Mouse (Mus musculus) cerebellum, postnatal 4 days (tissue): ENCODE measurements around the gene Plxna2.

Experiments
- DNase-seq, 2 experiments: peaks; one replicate each; pipeline ENCODE4 v3.0.0; 2022; ENCODE audit warnings: low spot score in 2 of 2, mixed read lengths in 1 of 2

The Plxna2 gene

GRCm38 (mm10) chr1:194764951-194765350 is 146.9 kb downstream of the Plxna2 start:
- DNase-seq: no peak

GRCm38 (mm10) chr1:194768799-194769198 is 150.8 kb downstream of the Plxna2 start:
- no peak for DNase-seq

GRCm38 (mm10) chr1:194772053-194772452 is 154.0 kb downstream of the Plxna2 start:
- no peak for DNase-seq

- no peak for DNase-seq
These were observed 155.9 kb downstream of the Plxna2 start for GRCm38 (mm10) chr1:194773899-194774298.

- no peak for DNase-seq
These were observed 156.3 kb downstream of the Plxna2 start for GRCm38 (mm10) chr1:194774350-194774749.

- DNase-seq: no peak
These were observed 156.7 kb downstream of the Plxna2 start for GRCm38 (mm10) chr1:194774754-194775153.

- no peak for DNase-seq
These were observed 157.8 kb downstream of the Plxna2 start for GRCm38 (mm10) chr1:194775656-194776374.

- DNase-seq: no peak
These were observed 158.7 kb downstream of the Plxna2 start for GRCm38 (mm10) chr1:194776510-194777244.

- DNase-seq: no peak
These were observed 159.6 kb downstream of the Plxna2 start for GRCm38 (mm10) chr1:194777608-194778007.

GRCm38 (mm10) chr1:194780392-194780791 is 162.4 kb downstream of the Plxna2 start:
- DNase-seq: no peak

GRCm38 (mm10) chr1:194780794-194781390 is 162.9 kb downstream of the Plxna2 start:
- DNase-seq: peak in 1 of 2 experiments; percentile 10

- no peak for DNase-seq
These were observed 163.5 kb downstream of the Plxna2 start for GRCm38 (mm10) chr1:194781556-194781955.

GRCm38 (mm10) chr1:194782325-194782724 is 164.3 kb downstream of the Plxna2 start:
- DNase-seq: no peak

GRCm38 (mm10) chr1:194787626-194788025 is 169.6 kb downstream of the Plxna2 start:
- no peak for DNase-seq

GRCm38 (mm10) chr1:194793226-194793924 is 175.4 kb downstream of the Plxna2 start:
- no peak for DNase-seq

- DNase-seq: no peak
These were observed 177.3 kb downstream of the Plxna2 start for GRCm38 (mm10) chr1:194795316-194795715.

GRCm38 (mm10) chr1:194797843-194798242 is 179.8 kb downstream of the Plxna2 start:
- no peak for DNase-seq

- no peak for DNase-seq
These were observed 180.5 kb downstream of the Plxna2 start for GRCm38 (mm10) chr1:194798511-194798910.

GRCm38 (mm10) chr1:194808261-194808660 is 190.2 kb downstream of the Plxna2 start:
- DNase-seq: no peak

- no peak for DNase-seq
These were observed 190.7 kb downstream of the Plxna2 start for GRCm38 (mm10) chr1:194808681-194809080.

GRCm38 (mm10) chr1:194809600-194809999 is 191.6 kb downstream of the Plxna2 start:
- no peak for DNase-seq

- no peak for DNase-seq
These were observed 196.2 kb downstream of the Plxna2 start for GRCm38 (mm10) chr1:194814187-194814586.
